Mouse (Mus musculus) brain, embryonic 14.5 days (tissue): ENCODE data around the gene Mblac2.

Experiments
- CTCF ChIP-seq: fragments of 200-500 bp; IDR thresholded peaks from 2 replicates; pipeline ENCODE4 v1.5.1; 2012; ENCODE audit warnings: inconsistent platforms, mild to moderate bottlenecking, moderate library complexity, borderline replicate concordance; ENCODE audit not compliant: insufficient read depth, insufficient read length; ENCODE audit errors: extremely low read depth
- POLR2A ChIP-seq: fragments of 200-500 bp; IDR thresholded peaks from 2 replicates; pipeline ENCODE4 v1.6.1; 2012; ENCODE audit warnings: mild to moderate bottlenecking, inconsistent platforms, borderline replicate concordance; ENCODE audit not compliant: poor library complexity, insufficient read depth, insufficient read length, severe bottlenecking; ENCODE audit errors: extremely low read depth

DNA sequence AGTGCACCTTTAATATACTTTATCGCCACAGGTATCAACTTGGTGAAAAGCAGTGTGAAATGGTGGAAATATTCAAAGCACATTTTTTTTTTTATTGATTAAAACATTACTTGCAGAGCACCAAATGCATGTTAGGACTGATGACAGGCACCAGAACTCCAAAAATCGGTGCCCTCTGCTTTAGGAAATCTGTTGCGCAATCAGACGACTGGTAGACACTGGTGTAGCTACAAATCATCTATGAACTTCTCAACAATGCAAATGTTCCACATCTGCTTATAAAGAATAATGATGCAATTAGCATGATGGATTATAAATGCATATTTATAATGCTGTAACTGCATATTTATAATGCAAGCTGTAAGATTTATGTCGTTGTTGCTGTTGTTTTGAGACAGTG is 53.0 kb downstream of the Mblac2 start:
- TF ChIP-seq CTCF (no peak), POLR2A (no peak)
